Mouse (Mus musculus) right cerebral cortex, postnatal 14 days (tissue): ENCODE results near the gene Hdac11.
A peak's percentile ranks its signal among the peaks of the same experiment; 100 is the strongest.
"Not testable (repeated sequence)": the region's sequence is repeated elsewhere in the genome, so short reads cannot be mapped to it uniquely, and the experiment has no call there.

Experiments
- DNase-seq: peaks from one replicate; pipeline ENCODE4 v3.0.0; 2022

The Hdac11 gene

DNA sequence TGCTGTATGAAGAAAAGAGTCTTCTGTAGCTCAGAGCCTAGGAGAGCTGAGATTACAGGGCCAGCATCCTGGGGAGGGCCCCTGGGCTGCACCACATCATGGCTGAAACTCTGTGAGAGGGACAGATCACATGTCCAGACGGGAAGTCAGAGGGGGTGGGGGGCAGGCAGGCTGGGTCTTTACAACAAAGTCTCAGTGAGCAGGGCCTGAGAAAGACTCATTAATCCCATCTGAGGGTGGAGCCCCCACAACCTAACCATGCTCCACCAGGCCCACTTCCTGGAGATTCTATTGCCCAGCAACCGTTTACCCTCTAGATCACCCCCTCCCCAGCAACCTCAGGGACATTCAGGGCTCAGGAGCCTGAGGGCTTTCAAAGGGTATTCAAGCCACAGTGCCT, 53.3 kb downstream of the Hdac11 start:
- DNase-seq: no peak

DNA sequence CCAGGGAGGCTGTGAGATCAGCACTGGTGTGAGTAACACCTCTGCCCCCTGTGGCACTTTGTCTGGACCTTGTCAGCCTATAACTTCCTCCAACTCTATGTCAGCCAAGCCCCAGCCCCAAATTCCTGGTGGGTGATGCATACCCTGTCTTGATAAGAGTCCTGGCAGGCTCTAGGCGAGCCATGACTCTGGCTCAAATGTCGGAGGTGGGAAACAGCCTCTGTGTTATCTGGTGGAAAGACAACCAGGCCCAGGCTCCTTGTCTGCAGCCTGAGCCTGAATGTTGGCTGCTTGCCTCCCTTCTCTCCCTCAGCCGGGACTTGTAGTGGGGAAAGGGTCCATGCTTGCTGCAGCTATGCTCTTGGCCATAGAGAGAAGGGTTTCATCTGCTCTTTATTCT, 54.4 kb downstream of the Hdac11 start:
- no peak for DNase-seq

DNA sequence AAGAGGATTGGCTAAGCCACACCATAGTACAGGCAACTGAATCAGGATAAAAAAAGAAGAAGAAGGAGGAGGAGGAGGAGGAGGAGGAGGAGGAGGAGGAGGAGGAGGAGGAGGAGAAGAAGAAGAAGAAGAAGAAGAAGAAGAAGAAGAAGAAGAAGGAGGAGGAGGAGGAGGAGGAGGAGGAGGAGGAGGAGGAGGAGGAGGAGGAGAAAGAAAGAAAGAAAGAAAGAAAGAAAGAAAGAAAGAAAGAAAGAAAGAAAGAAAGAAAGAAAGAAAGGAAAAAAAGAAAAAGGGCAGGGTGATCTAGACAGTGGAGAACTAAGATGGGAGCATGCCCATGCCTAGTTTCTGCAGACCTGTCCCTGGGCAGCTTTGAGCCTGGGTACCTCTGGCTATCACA, 55.7 kb downstream of the Hdac11 start, which contains the start of gene Fbln2:
Gene Fbln2, plus strand, starts transcription at position 301 of the 400 bp plus-strand sequence.
- not testable (repeated sequence) for DNase-seq

GRCm38 (mm10) chr6:91212571-91212970, 56.1 kb downstream of the Hdac11 start:
- DNase-seq: peak; percentile 38

DNA sequence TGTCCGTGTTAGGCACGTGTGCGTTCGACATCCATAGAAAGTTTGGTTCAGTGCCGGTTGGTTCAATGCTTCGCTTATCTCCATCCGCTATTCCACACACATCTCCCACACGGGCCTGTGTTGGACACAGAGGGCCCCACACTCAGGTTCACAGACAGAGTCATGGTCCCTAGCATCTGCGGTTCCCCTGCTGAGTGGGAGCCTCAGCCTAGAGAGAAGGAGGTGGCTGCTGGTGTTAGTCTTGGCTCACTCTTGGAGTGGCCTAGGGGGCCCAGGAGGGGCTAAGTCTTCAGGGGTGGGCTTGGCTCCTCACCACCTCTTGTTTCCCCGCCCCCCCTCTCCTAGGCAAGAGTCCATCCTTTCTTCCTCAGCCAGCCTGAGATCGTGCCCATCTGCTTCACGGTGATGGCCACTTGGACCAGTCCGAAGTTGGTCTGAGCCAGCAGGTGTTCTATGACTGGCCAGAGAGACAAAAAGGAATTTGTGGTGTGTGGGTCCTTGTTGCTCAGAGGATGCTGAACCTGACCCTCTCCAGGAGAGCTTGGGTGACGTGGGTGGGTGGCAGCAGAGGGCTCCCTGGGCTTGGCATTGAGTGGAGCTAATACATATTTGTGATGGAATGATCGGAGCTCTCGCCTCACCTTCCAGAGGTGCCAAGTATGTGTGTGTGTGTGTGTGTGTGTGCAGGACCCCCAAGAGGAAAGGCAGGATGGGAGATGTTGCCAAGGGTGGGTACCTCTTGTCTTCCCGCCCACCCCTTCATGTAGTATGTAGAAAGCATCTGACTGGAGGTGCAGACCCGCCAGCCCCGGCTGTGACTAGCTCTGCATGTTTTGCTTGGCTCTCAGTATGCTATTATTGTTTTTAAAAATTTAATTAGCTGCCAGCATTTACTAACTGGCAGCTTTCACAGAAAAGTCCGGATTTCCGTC, 57.1 kb downstream of the Hdac11 start:
- no peak for DNase-seq

DNA sequence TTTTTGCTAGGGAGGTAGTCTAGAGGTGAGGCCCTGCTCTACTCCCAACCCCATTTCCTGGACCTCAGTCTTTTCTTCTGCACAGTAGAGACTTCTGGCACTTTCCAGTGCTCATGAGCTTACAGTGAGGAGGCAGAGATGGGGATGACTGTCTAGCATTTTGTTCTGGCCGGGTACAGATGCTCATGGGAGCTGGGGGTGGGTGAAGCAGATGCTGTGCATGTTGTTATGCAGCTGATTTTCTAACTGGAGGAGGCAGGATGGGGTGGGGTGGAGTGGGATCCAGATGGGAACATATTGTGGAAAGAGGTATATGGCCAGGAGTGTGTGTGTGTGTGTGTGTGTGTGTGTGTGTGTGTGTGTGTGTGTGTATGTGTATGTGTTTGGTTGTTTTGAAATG, 59.0 kb downstream of the Hdac11 start:
- DNase-seq: no peak

- no peak for DNase-seq
Measured at GRCm38 (mm10) chr6:91218445-91218844, 62.0 kb downstream of the Hdac11 start.

DNA sequence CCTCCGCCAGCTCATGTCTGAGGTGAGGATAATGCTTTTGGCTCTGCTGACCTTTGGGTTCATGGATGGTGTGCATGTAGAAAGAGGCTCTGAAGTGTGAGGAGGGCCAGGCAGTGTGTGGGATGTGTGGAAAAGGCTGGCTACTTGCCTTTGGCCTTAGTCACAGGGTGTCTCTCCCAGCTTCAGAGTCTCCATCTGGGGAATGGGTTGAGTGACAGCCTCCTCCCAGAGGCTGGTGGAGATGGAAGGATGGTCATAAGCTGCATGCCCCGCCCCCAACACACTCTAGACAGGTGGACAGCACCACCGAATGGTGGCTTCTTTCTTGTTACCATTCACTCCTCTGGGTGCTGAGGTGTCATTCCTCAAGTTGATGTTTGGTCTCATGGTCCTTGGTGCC, 62.4 kb downstream of the Hdac11 start:
- no peak for DNase-seq

GRCm38 (mm10) chr6:91220062-91220461, 63.6 kb downstream of the Hdac11 start:
- DNase-seq: no peak

DNA sequence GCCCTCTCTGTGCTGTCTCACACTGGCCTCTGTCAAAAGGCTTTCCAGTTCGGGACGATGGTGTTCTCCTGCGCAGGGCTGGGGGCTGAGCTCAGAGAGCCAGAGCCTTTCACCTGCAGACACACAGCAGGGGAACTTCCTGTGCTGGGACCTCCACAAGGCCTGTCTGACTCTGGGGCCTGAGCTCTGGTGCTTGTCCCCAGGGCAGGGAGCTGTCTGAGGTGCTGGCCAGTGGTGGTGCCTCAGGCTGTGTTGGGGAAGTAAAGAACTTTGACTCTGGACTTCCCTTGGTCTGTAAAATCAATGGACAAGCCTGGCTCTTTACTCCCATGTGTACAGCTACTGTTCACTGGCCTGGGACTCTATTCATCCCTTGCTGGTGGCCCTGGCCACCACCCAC, 64.6 kb downstream of the Hdac11 start:
- DNase-seq: no peak

GRCm38 (mm10) chr6:91222694-91223346, 66.4 kb downstream of the Hdac11 start:
- no peak for DNase-seq
